Mouse (Mus musculus) erythroblast, embryonic 14.5 days (primary cell): ENCODE results near the gene Stub1.

Experiments
- GATA1 ChIP-seq: IDR thresholded peaks from 2 replicates; pipeline ENCODE4 v1.6.1; 2012; ENCODE audit warnings: low read length, inconsistent platforms, mixed read lengths
- TAL1 ChIP-seq: IDR thresholded peaks from 3 replicates; pipeline ENCODE4 v1.6.1; 2012; ENCODE audit warnings: low read length, inconsistent platforms, mixed read lengths

- TF ChIP-seq GATA1 = no peak
- TF ChIP-seq TAL1 = no peak
These were observed 43.8 kb upstream of the Stub1 start for GRCm38 (mm10) chr17:25877025-25877424.
